Mouse (Mus musculus): ENCODE measurements around the gene Fbxl2. TPM values are rescaled to one million over a fixed set of nuclear protein-coding genes. Genes with fewer than 3 reads are reported as not detected.
A peak's percentile ranks its signal among the peaks of the same experiment; 100 is the strongest.

Fbxl2 gene
- polyA plus RNA-seq, 1 experiment from 2014 or later: 0.61 TPM

DNA sequence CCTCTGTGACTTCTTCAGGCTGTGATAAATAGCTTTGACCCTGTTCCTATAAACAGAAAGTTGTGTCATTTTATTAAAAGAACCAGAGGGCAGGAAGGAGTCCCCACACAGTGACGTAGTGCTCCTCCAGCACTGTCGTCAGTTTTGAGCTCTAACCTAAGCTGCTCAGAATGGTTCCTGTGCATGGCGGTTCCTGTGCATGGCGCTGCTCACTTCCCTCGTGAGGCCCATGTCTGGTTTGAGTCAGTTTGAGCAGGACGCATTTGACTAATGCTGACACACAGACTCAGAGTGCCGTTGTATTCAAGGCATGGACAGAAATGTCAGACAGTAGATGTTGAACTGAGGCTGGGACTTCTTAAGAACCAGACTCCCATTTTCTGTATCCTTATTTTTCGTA, 74.4 kb downstream of the Fbxl2 start:
- Histone ChIP-seq H3K4me2 (ENCODE audit: low read depth, low read length) (peak overlapping the region; percentile 75), H3K4me1 (ENCODE audit: control insufficient read depth, low read depth, low read length) (peaks cover 45% of the 10 kb centered on the region), H3K9me3 (replicated peaks; ENCODE audit: control insufficient read depth, low read length) (no peaks in the 10 kb centered on the region), H3K27me3 (ENCODE audit: control insufficient read depth, insufficient read depth, low read depth, low read length) (no peaks in the 10 kb centered on the region), H3K4me3 (ENCODE audit: low read depth, low read length) (peak overlapping the region; percentile 70), H3K36me3 (ENCODE audit: control insufficient read depth, insufficient read depth) (peaks cover 67% of the 10 kb centered on the region), H3K9ac (ENCODE audit: low read depth, low read length) (no peak overlapping the region), H3K27ac (ENCODE audit: low read length) (peak overlapping the region; percentile 21; the same call in 1 of the 2 replicates)
- 72% methylated on average over 8 of the region's 8 CpGs for WGBS (ENCODE audit: insufficient replicate concordance)
- ATAC-seq (ENCODE audit: low read depth): no peak

DNA sequence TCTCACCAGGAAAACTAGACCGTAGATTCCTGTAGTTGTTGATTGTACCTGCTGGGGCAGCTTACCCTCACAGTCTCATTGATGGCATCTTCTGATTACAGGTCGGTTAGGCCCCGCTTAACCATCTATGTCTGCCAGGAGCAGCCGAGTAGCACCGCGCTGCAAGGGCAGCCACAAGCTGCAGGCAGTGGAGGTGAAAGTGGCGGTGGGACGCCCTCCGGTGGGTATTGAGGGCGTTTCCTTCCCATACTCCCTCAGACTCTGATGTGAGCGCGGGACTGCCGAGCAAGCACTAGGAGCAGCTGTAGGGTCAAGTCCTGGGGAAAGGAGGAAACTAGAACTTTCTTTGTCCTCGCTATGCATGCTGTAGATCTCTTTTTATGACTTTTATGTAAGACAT, 76.0 kb downstream of the Fbxl2 start:
- Histone ChIP-seq H3K36me3 (ENCODE audit: control insufficient read depth, insufficient read depth) (peaks cover 65% of the 10 kb centered on the region), H3K27ac (ENCODE audit: low read length) (peak overlapping the region; percentile 98), H3K9ac (ENCODE audit: low read depth, low read length) (peak overlapping the region; percentile 79), H3K9me3 (replicated peaks; ENCODE audit: control insufficient read depth, low read length) (no peaks in the 10 kb centered on the region), H3K4me2 (ENCODE audit: low read depth, low read length) (peak overlapping the region; percentile 75), H3K4me1 (ENCODE audit: control insufficient read depth, low read depth, low read length) (peaks cover 49% of the 10 kb centered on the region), H3K4me3 (ENCODE audit: low read depth, low read length) (peak overlapping the region; percentile 70), H3K27me3 (ENCODE audit: control insufficient read depth, insufficient read depth, low read depth, low read length) (no peaks in the 10 kb centered on the region)
- peak; percentile 35 for ATAC-seq (ENCODE audit: low read depth)
- 45% methylated on average over 14 of the region's 14 CpGs for WGBS (ENCODE audit: insufficient replicate concordance)

DNA sequence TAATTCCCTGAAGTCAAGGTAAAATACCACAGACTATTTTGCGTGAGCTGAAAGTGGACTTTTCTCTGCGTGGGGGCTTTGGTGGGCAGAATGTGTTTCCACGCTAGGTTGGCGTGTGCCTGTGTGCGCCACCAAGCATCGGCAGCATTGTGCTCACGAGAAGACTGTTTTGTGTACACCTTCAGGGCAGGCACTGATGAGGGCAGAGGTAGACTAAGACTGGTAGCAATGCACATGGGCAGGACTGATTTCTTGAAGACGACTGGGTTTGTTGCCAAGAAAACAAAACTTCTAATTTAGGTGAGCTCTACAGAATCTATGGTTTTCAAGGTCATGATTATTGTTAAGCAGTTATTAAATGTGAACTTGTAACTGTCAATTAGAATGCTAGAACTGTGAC, 76.6 kb downstream of the Fbxl2 start:
- H3K27me3 ChIP-seq (ENCODE audit: control insufficient read depth, insufficient read depth, low read depth, low read length): no peaks in the 10 kb centered on the region
- ATAC-seq (ENCODE audit: low read depth): peak; percentile 47
- peaks cover 49% of the 10 kb centered on the region for H3K4me1 ChIP-seq (ENCODE audit: control insufficient read depth, low read depth, low read length)
- peak overlapping the region; percentile 70 for H3K4me3 ChIP-seq (ENCODE audit: low read depth, low read length)
- peaks cover 64% of the 10 kb centered on the region for H3K36me3 ChIP-seq (ENCODE audit: control insufficient read depth, insufficient read depth)
- peak overlapping the region; percentile 75 for H3K4me2 ChIP-seq (ENCODE audit: low read depth, low read length)
- no peaks in the 10 kb centered on the region for H3K9me3 ChIP-seq (replicated peaks; ENCODE audit: control insufficient read depth, low read length)
- peak overlapping the region; percentile 98 for H3K27ac ChIP-seq (ENCODE audit: low read length)
- peak overlapping the region; percentile 79 for H3K9ac ChIP-seq (ENCODE audit: low read depth, low read length)
- WGBS (ENCODE audit: insufficient replicate concordance): 43% methylated on average over 8 of the region's 8 CpGs

DNA sequence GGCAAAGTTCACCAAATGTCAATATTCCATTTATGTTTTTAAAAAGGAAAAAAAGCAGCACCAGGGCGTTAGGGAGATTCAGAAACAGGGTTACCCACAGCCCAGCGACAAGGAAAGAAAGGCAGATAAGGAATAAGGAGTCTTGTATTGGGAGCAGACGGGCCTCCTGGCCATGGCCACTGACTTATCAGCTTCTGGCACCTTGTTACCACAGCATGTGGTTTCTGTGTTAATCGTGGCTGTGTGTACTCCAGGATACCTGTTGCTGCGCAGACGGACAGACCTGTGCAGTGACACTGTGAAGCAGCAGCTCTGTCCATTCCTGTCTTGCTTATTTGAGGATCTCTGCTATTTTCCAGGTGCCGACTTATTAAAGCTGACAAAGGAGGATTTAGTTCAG, 77.0 kb downstream of the Fbxl2 start:
- Histone ChIP-seq H3K4me1 (ENCODE audit: control insufficient read depth, low read depth, low read length) (peaks cover 49% of the 10 kb centered on the region), H3K27me3 (ENCODE audit: control insufficient read depth, insufficient read depth, low read depth, low read length) (no peaks in the 10 kb centered on the region), H3K27ac (ENCODE audit: low read length) (peak overlapping the region; percentile 98), H3K4me3 (ENCODE audit: low read depth, low read length) (peak overlapping the region; percentile 70), H3K36me3 (ENCODE audit: control insufficient read depth, insufficient read depth) (peaks cover 64% of the 10 kb centered on the region), H3K4me2 (ENCODE audit: low read depth, low read length) (peak overlapping the region; percentile 75), H3K9me3 (replicated peaks; ENCODE audit: control insufficient read depth, low read length) (no peaks in the 10 kb centered on the region), H3K9ac (ENCODE audit: low read depth, low read length) (peak overlapping the region; percentile 79)
- WGBS (ENCODE audit: insufficient replicate concordance): 13% methylated on average over 7 of the region's 7 CpGs
- peak; percentile 99 for ATAC-seq (ENCODE audit: low read depth)

DNA sequence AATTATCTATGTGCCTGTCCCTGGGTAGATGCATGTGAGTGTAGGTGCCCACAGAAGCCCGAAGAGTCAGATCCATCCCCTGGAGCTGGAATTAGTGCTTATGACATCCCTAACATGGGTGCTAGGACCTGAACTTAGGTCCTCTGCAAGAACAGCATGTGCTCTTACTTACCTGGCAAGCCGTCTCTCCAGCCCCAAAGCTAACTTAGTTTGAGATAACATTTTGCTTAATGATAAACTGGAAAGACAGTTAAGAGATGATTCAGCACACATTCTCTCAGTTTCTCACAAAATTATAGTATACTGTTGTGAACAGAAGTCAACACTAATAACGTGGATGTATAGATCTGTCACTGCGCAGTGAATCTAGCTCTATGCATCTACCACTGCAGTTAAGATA, 79.2 kb downstream of the Fbxl2 start:
- H3K4me1 ChIP-seq (ENCODE audit: control insufficient read depth, low read depth, low read length): peaks cover 49% of the 10 kb centered on the region
- H3K4me3 ChIP-seq (ENCODE audit: low read depth, low read length): no peak overlapping the region
- 54% methylated on average over 4 of the region's 4 CpGs for WGBS (ENCODE audit: insufficient replicate concordance)
- no peak overlapping the region for H3K4me2 ChIP-seq (ENCODE audit: low read depth, low read length)
- H3K9ac ChIP-seq (ENCODE audit: low read depth, low read length): no peak overlapping the region
- peaks cover 64% of the 10 kb centered on the region for H3K36me3 ChIP-seq (ENCODE audit: control insufficient read depth, insufficient read depth)
- H3K27ac ChIP-seq (ENCODE audit: low read length): peak overlapping the region; percentile 43
- no peaks in the 10 kb centered on the region for H3K9me3 ChIP-seq (replicated peaks; ENCODE audit: control insufficient read depth, low read length)
- no peak for ATAC-seq (ENCODE audit: low read depth)
- no peaks in the 10 kb centered on the region for H3K27me3 ChIP-seq (ENCODE audit: control insufficient read depth, insufficient read depth, low read depth, low read length)

DNA sequence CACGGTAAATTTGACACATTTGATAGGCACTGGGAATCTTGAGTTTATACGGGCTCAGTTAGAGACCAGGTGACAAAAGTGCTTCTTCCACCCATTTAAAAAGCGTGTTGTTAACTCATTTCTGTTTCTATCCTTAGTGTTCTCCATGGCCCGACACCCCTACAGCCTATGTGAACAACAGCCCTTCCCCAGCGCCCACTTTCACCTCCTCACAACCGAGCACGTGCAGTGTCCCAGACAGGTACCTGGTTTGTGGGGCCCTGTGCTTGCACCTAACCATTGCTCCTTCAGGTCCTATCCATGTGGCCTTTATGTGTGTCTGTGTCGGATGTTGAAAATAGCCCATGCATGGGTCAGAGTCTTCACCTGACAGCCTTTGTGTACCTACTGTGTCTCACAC, 81.6 kb downstream of the Fbxl2 start:
- no peak overlapping the region for H3K4me3 ChIP-seq (ENCODE audit: low read depth, low read length)
- peaks cover 60% of the 10 kb centered on the region for H3K36me3 ChIP-seq (ENCODE audit: control insufficient read depth, insufficient read depth)
- H3K9ac ChIP-seq (ENCODE audit: low read depth, low read length): no peak overlapping the region
- WGBS (ENCODE audit: insufficient replicate concordance): 90% methylated on average over 8 of the region's 8 CpGs
- H3K9me3 ChIP-seq (replicated peaks; ENCODE audit: control insufficient read depth, low read length): no peaks in the 10 kb centered on the region
- no peak overlapping the region for H3K27ac ChIP-seq (ENCODE audit: low read length)
- no peaks in the 10 kb centered on the region for H3K27me3 ChIP-seq (ENCODE audit: control insufficient read depth, insufficient read depth, low read depth, low read length)
- peaks cover 29% of the 10 kb centered on the region for H3K4me1 ChIP-seq (ENCODE audit: control insufficient read depth, low read depth, low read length)
- H3K4me2 ChIP-seq (ENCODE audit: low read depth, low read length): no peak overlapping the region
- ATAC-seq (ENCODE audit: low read depth): no peak

DNA sequence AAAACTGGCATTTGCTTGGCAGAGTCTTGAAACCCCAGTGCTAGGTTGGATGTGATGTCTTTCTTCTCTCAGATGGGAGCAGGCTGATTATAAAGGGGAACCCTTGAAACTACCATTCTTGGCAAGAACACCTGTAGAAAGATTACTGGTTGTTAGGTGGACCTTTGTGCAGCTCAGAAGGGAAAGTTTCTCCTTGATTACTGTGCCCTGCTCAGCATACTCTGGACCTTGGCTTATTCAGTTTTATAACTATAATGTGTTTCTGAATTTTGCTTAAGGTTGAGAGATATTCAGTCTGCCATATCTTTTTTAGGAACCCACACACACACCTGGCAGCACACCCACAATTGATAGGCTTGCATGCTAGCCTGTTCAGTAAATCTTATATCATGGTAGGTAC, 82.3 kb downstream of the Fbxl2 start:
- Histone ChIP-seq H3K27ac (ENCODE audit: low read length) (no peak overlapping the region), H3K9ac (ENCODE audit: low read depth, low read length) (no peak overlapping the region), H3K4me3 (ENCODE audit: low read depth, low read length) (no peak overlapping the region), H3K4me2 (ENCODE audit: low read depth, low read length) (no peak overlapping the region), H3K27me3 (ENCODE audit: control insufficient read depth, insufficient read depth, low read depth, low read length) (no peaks in the 10 kb centered on the region), H3K36me3 (ENCODE audit: control insufficient read depth, insufficient read depth) (peaks cover 67% of the 10 kb centered on the region), H3K4me1 (ENCODE audit: control insufficient read depth, low read depth, low read length) (peaks cover 24% of the 10 kb centered on the region), H3K9me3 (replicated peaks; ENCODE audit: control insufficient read depth, low read length) (no peaks in the 10 kb centered on the region)
- no peak for ATAC-seq (ENCODE audit: low read depth)

DNA sequence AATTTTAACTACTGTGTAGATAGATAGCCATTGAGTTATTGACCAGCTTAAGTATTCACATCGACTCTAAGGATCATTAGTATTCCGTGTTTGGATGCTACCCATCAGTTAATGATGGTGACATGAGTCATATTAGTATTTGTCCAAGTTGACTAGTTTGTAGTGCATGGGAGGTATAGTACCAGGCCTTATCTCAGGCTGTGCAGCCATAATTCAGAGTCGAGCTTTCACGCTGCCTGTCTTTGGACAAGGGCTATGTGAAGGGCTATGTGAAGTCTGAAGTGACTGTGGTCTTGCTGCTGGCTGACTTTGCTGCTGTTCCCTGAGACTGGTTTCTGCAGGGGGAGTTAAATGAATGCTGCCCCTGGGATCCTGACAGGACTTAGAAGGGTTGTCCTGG, 88.2 kb downstream of the Fbxl2 start:
- no peaks in the 10 kb centered on the region for H3K9me3 ChIP-seq (replicated peaks; ENCODE audit: control insufficient read depth, low read length)
- ATAC-seq (ENCODE audit: low read depth): 0 out of 2 replicates have a peak, but pooled peaks have one; percentile 35
- H3K4me3 ChIP-seq (ENCODE audit: low read depth, low read length): no peak overlapping the region
- H3K27ac ChIP-seq (ENCODE audit: low read length): no peak overlapping the region
- H3K4me2 ChIP-seq (ENCODE audit: low read depth, low read length): no peak overlapping the region
- peaks cover 49% of the 10 kb centered on the region for H3K36me3 ChIP-seq (ENCODE audit: control insufficient read depth, insufficient read depth)
- WGBS (ENCODE audit: insufficient replicate concordance): 69% methylated on average over 4 of the region's 4 CpGs
- no peaks in the 10 kb centered on the region for H3K27me3 ChIP-seq (ENCODE audit: control insufficient read depth, insufficient read depth, low read depth, low read length)
- H3K4me1 ChIP-seq (ENCODE audit: control insufficient read depth, low read depth, low read length): peaks cover 4% of the 10 kb centered on the region
- H3K9ac ChIP-seq (ENCODE audit: low read depth, low read length): no peak overlapping the region

DNA sequence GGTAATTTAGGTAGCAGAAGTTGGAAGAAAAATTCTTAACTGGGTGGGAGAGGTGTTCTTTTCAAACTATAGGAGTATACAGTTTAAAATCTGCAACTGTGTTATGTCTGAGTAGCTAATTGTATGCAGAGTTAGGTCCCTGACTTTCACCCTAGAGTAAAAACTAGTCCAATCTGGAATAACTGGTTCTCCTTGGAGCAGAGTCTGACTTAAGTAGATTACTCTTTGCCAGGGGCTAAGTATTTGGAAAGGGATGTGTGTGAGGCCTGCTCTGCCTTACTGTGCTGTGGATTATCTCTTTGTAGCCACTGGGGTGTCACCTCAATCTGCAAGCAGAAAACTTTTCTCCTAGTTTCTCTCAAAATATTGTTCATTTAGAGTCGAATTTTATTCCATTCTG, 98.8 kb downstream of the Fbxl2 start:
- 81% methylated on average over 1 of the region's 1 CpGs for WGBS (ENCODE audit: insufficient replicate concordance)
- Histone ChIP-seq H3K9me3 (replicated peaks; ENCODE audit: control insufficient read depth, low read length) (no peaks in the 10 kb centered on the region), H3K27ac (ENCODE audit: low read length) (no peak overlapping the region), H3K27me3 (ENCODE audit: control insufficient read depth, insufficient read depth, low read depth, low read length) (no peaks in the 10 kb centered on the region), H3K4me2 (ENCODE audit: low read depth, low read length) (no peak overlapping the region), H3K4me1 (ENCODE audit: control insufficient read depth, low read depth, low read length) (peaks cover 16% of the 10 kb centered on the region), H3K9ac (ENCODE audit: low read depth, low read length) (no peak overlapping the region), H3K36me3 (ENCODE audit: control insufficient read depth, insufficient read depth) (peaks cover 33% of the 10 kb centered on the region), H3K4me3 (ENCODE audit: low read depth, low read length) (no peak overlapping the region)
- ATAC-seq (ENCODE audit: low read depth): no peak
